10 mouse cellular contexts compared by ENCODE assay signal in genomic region chr17:45695227-45696120, GRCm38 (mm10). TPM values are rescaled to one million over a fixed set of nuclear protein-coding genes. Genes with fewer than 3 reads are reported as not detected.
A peak's percentile ranks its signal among the peaks of the same experiment; 100 is the strongest.
DNase-seq lines count a peak whose midpoint lies in the region; ATAC-seq lines count a peak whose summit lies in the region.
"Had no signal": no experiment of that assay in that cellular context is flagged by ENCODE, and none has a peak within 500 bp of the region (broad histone marks: within the 10 kb centered on the region; RNA-seq: fewer than 3 reads in every experiment).

No protein-coding gene starts in this region.

- no peak overlapping the region for H3K27ac ChIP-seq in neural tube, embryonic 13.5 days (replicated peaks)
- H3K27ac ChIP-seq: intestine, embryonic 15.5 days had no signal

- peak; percentile 57 to 67 for DNase-seq in adrenal gland, adult (ENCODE audit: inconsistent age in 2 of 2, low spot score in 1 of 2)
- DNase-seq in adrenal gland, postnatal 14 days: no peak
- no peak for DNase-seq in neural tube, embryonic 10.5 days (ENCODE audit: extremely low spot score, low spot score)
- peak; percentile 39 to 79 for DNase-seq in kidney, postnatal 25 days
- DNase-seq in layer of hippocampus, postnatal 36 days: no peak
- DNase-seq in gastrocnemius, postnatal 4 days (ENCODE audit: low spot score in 2 of 2): no peak
- no peak for DNase-seq in urinary bladder, adult 2 months (ENCODE audit: low spot score)

- H3K27me3 ChIP-seq in neural tube, embryonic 13.5 days: no peaks in the 10 kb centered on the region
- H3K27me3 ChIP-seq: intestine, embryonic 15.5 days had no signal

- peaks cover 27% of the 10 kb centered on the region for H3K36me3 ChIP-seq in neural tube, embryonic 13.5 days

- no peak for ATAC-seq in neural tube, embryonic 13.5 days (ENCODE audit: low read depth)
- ATAC-seq: intestine, embryonic 15.5 days had no signal

- no peaks in the 10 kb centered on the region for H3K9me3 ChIP-seq in neural tube, embryonic 13.5 days
- H3K9me3 ChIP-seq: intestine, embryonic 15.5 days had no signal

- H3K9ac ChIP-seq in neural tube, embryonic 13.5 days: 0 out of 2 replicates have a peak overlapping the region, but pooled peaks have one; percentile 31
- H3K9ac ChIP-seq: intestine, embryonic 15.5 days had no signal

- H3K4me1 ChIP-seq in neural tube, embryonic 13.5 days (replicated peaks): 0 out of 2 replicates have a peak, but pooled peaks cover 4% of the 10 kb centered on the region

- no peak overlapping the region for H3K4me3 ChIP-seq in neural tube, embryonic 13.5 days
- H3K4me3 ChIP-seq: intestine, embryonic 15.5 days had no signal

- WGBS in neural tube, embryonic 13.5 days: 74% methylated on average over 23 of the region's 23 CpGs

- no peak overlapping the region for H3K4me2 ChIP-seq in neural tube, embryonic 13.5 days
- H3K4me2 ChIP-seq: intestine, embryonic 15.5 days had no signal

RNA-seq across cellular contexts. Expression of gene Tmem63b, which starts 8.8 kb away (rescaled TPM):
- 45.4 and 48.1 TPM in 2 replicates for total RNA-seq in adrenal gland, postnatal 14 days (2021)
- 127 and 134 TPM in 2 replicates for polyA plus RNA-seq in neural tube, embryonic 13.5 days (2015; fragmentation: Nextera tagmentation; extraction: Ambion mirVana)
- 100 to 1,000 TPM; 171 to 180 TPM for total RNA-seq in layer of hippocampus, postnatal 36 days (2021)
- 10 to 100 TPM; 48.6 to 56.4 TPM for total RNA-seq in gastrocnemius, postnatal 4 days (2021)
- 73.6 and 76.5 TPM in 2 replicates for polyA plus RNA-seq in urinary bladder, adult 2 months (2012; rRNA removed)

RNA-seq across cellular contexts. Expression of gene Mrpl14, which starts 9.4 kb away (rescaled TPM):
- 119 and 122 TPM in 2 replicates for total RNA-seq in adrenal gland, postnatal 14 days (2021)
- polyA plus RNA-seq in neural tube, embryonic 13.5 days (2015; fragmentation: Nextera tagmentation; extraction: Ambion mirVana): 101 and 124 TPM in 2 replicates
- 10 to 100 TPM; 39.5 to 43.9 TPM for total RNA-seq in layer of hippocampus, postnatal 36 days (2021)
- 10 to 100 TPM; 83.4 to 92.2 TPM for total RNA-seq in gastrocnemius, postnatal 4 days (2021)
- polyA plus RNA-seq in urinary bladder, adult 2 months (2012; rRNA removed): 100 and 106 TPM in 2 replicates

RNA-seq across cellular contexts. Expression of gene Capn11, which starts 36.3 kb away (rescaled TPM):
- 0.11 and 0.49 TPM in 2 replicates for total RNA-seq in adrenal gland, postnatal 14 days (2021)
- 0.22 and 0.85 TPM in 2 replicates for polyA plus RNA-seq in neural tube, embryonic 13.5 days (2015; fragmentation: Nextera tagmentation; extraction: Ambion mirVana)
- total RNA-seq in layer of hippocampus, postnatal 36 days (2021): 1 to 10 TPM in 1 of 2 experiments, under 1 TPM in 1; 0.22 to 1.4 TPM
- total RNA-seq in gastrocnemius, postnatal 4 days (2021): 1 to 10 TPM in 1 of 2 experiments, under 1 TPM in 1; 0.10 to 1.5 TPM
- polyA plus RNA-seq in urinary bladder, adult 2 months (2012; rRNA removed): 2.3 and 2.7 TPM in 2 replicates
- polyA plus RNA-seq: small intestine, adult 2 months had no signal

RNA-seq across cellular contexts. Expression of gene 1600014C23Rik, which starts 38.2 kb away (rescaled TPM):
- total RNA-seq in adrenal gland, postnatal 14 days (2021): not detected in 2 replicates
- polyA plus RNA-seq in neural tube, embryonic 13.5 days (2015; fragmentation: Nextera tagmentation; extraction: Ambion mirVana): not detected in 2 replicates
- total RNA-seq in layer of hippocampus, postnatal 36 days (2021): not detected
- total RNA-seq in gastrocnemius, postnatal 4 days (2021): not detected
- not detected in 2 replicates for polyA plus RNA-seq in urinary bladder, adult 2 months (2012; rRNA removed)
- polyA plus RNA-seq: small intestine, adult 2 months had no signal

Comparison
In these comparisons a context has a peak if more than half of its experiments do, and no peak if none do; other contexts are left out.
1. DNase-seq: peak in adrenal gland, adult (2 of 2) and kidney, postnatal 25 days (2 of 2); none in adrenal gland, postnatal 14 days (single experiment), neural tube, embryonic 10.5 days (single experiment), layer of hippocampus, postnatal 36 days (0 of 2), gastrocnemius, postnatal 4 days (0 of 2) and urinary bladder, adult 2 months (single experiment).